ENCODE assay signal across 13 mouse cellular contexts in genomic region chr17:33439922-33440321, GRCm38 (mm10). TPM values are rescaled to one million over a fixed set of nuclear protein-coding genes. Genes with fewer than 3 reads are reported as not detected.
DNase-seq lines count a peak whose midpoint lies in the region; ATAC-seq and TF ChIP-seq lines count a peak whose summit lies in the region.
"Had no signal": no experiment of that assay in that cellular context is flagged by ENCODE, and none has a peak within 500 bp of the region (broad histone marks: within the 10 kb centered on the region; RNA-seq: fewer than 3 reads in every experiment).

No protein-coding gene starts in this region.

- peak; percentile 91 for DNase-seq in heart, adult 11 months
- peak; percentile 53 for DNase-seq in urinary bladder, postnatal 14 days (ENCODE audit: low spot score)
- no peak for DNase-seq in urinary bladder, postnatal 4 days (ENCODE audit: low spot score in 2 of 2)
- peak; percentile 9 for DNase-seq in heart, postnatal 25 days (ENCODE audit: low spot score)
- DNase-seq in stomach, postnatal 0 days (ENCODE audit: low spot score), result peak; percentile 57
- no peak for DNase-seq in embryo, embryonic 9.5 days (ENCODE audit: extremely low spot score)
- no peak for DNase-seq in layer of hippocampus, adult 2 months (ENCODE audit: low spot score in 2 of 2)

- no peaks in the 10 kb centered on the region; the same call in 1 of the 2 replicates for H3K27me3 ChIP-seq in heart, embryonic 11.5 days (ENCODE audit: control insufficient read depth, insufficient read depth, low read length)
- no peaks in the 10 kb centered on the region for H3K27me3 ChIP-seq in stomach, postnatal 0 days (ENCODE audit: control insufficient read depth, insufficient read depth, low read length)
- H3K27me3 ChIP-seq: embryonic facial prominence, embryonic 13.5 days; liver, embryonic 15.5 days had no signal

- no peak overlapping the region for H3K4me3 ChIP-seq in heart, embryonic 11.5 days (ENCODE audit: low read depth, low read length)
- H3K4me3 ChIP-seq in stomach, postnatal 0 days (ENCODE audit: low read depth, low read length), result no peak overlapping the region
- no peak overlapping the region for H3K4me3 ChIP-seq in layer of hippocampus, adult 2 months
- H3K4me3 ChIP-seq: embryonic facial prominence, embryonic 13.5 days; liver, embryonic 15.5 days had no signal

- H3K27ac ChIP-seq in heart, embryonic 11.5 days (ENCODE audit: low read depth, low read length), result no peak overlapping the region
- H3K27ac ChIP-seq in stomach, postnatal 0 days (replicated peaks), result no peak overlapping the region
- H3K27ac ChIP-seq in layer of hippocampus, adult 2 months, result no peak overlapping the region
- H3K27ac ChIP-seq: embryonic facial prominence, embryonic 13.5 days; liver, embryonic 15.5 days had no signal

- intact Hi-C loops in heart, postnatal 25 days (cut with DNase I), result loop anchor here (1.0 to 5.0 kb wide), 2 partner anchors 99 to 362 kb away; no protein-coding TSS in a partner anchor

- H3K36me3 ChIP-seq in heart, embryonic 11.5 days (ENCODE audit: control insufficient read depth, insufficient read depth, low read length), result no peaks in the 10 kb centered on the region
- H3K36me3 ChIP-seq in stomach, postnatal 0 days (ENCODE audit: control insufficient read depth, insufficient read depth, low read length), result no peaks in the 10 kb centered on the region
- H3K36me3 ChIP-seq: embryonic facial prominence, embryonic 13.5 days; liver, embryonic 15.5 days had no signal

- WGBS in heart, embryonic 11.5 days (ENCODE audit: insufficient replicate concordance), result 46% methylated on average over 5 of the region's 5 CpGs
- 44% methylated on average over 5 of the region's 5 CpGs for WGBS in stomach, postnatal 0 days

- H3K9me3 ChIP-seq in heart, embryonic 11.5 days (replicated peaks; ENCODE audit: control insufficient read depth, low read length), result no peaks in the 10 kb centered on the region
- no peaks in the 10 kb centered on the region for H3K9me3 ChIP-seq in stomach, postnatal 0 days (ENCODE audit: control insufficient read depth, low read length)
- H3K9me3 ChIP-seq: embryonic facial prominence, embryonic 13.5 days; liver, embryonic 15.5 days had no signal

- no peaks in the 10 kb centered on the region for H3K4me1 ChIP-seq in heart, embryonic 11.5 days (ENCODE audit: control insufficient read depth, insufficient read depth, low read length)
- H3K4me1 ChIP-seq in stomach, postnatal 0 days (replicated peaks; ENCODE audit: control insufficient read depth, insufficient read depth), result no peaks in the 10 kb centered on the region
- H3K4me1 ChIP-seq: embryonic facial prominence, embryonic 13.5 days had no signal

- no peak for TF ChIP-seq EP300 in stomach, postnatal 0 days (optimal IDR thresholded peaks at IDR 0.05)

- no peak overlapping the region for H3K4me2 ChIP-seq in heart, embryonic 11.5 days
- no peak overlapping the region for H3K4me2 ChIP-seq in stomach, postnatal 0 days (replicated peaks; ENCODE audit: low read depth)
- H3K4me2 ChIP-seq: embryonic facial prominence, embryonic 13.5 days; liver, embryonic 15.5 days had no signal

- no peak for ATAC-seq in heart, embryonic 11.5 days (replicated peaks; ENCODE audit: insufficient number of reproducible peaks, low FRiP score, low TSS enrichment)
- peak; percentile 94 for ATAC-seq in stomach, postnatal 0 days (ENCODE audit: low FRiP score, low TSS enrichment)

- no peak for TF ChIP-seq CTCF in stomach, postnatal 0 days (IDR thresholded peaks at IDR 0.05; ENCODE audit: low read depth)
- TF ChIP-seq CTCF in layer of hippocampus, adult 2 months (conservative IDR thresholded peaks at IDR 0.05), result no peak

- H3K9ac ChIP-seq in heart, embryonic 11.5 days (ENCODE audit: low read depth, low read length), result no peak overlapping the region
- no peak overlapping the region for H3K9ac ChIP-seq in stomach, postnatal 0 days (ENCODE audit: low read length)
- H3K9ac ChIP-seq: embryonic facial prominence, embryonic 13.5 days; liver, embryonic 15.5 days had no signal

RNA-seq across cellular contexts. Expression of gene Actl9, which starts 7.2 kb away (rescaled TPM):
- not detected in 2 replicates for polyA plus RNA-seq in heart, embryonic 11.5 days (2014; fragmentation: Nextera tagmentation; extraction: Ambion mirVana)
- total RNA-seq in heart, postnatal 25 days (2021), result not detected
- not detected in 2 replicates for polyA plus RNA-seq in stomach, postnatal 0 days (2015; fragmentation: Nextera tagmentation; extraction: Ambion mirVana)
- total RNA-seq in layer of hippocampus, adult 2 months (2021), result under 1 TPM in 1 of 2 experiments, not detected in 1; 0.42 TPM
- total RNA-seq: hematopoietic stem cell, adult 5-6 weeks; left cerebral cortex, postnatal 14 days; midbrain, postnatal 0 days had no signal
- polyA plus RNA-seq: embryonic facial prominence, embryonic 13.5 days; liver, embryonic 15.5 days; midbrain, postnatal 0 days had no signal

RNA-seq across cellular contexts. Expression of gene Zfp101, which starts 45.5 kb away (rescaled TPM):
- polyA plus RNA-seq in heart, embryonic 11.5 days (2014; fragmentation: Nextera tagmentation; extraction: Ambion mirVana), result 10.1 and 10.4 TPM in 2 replicates
- total RNA-seq in heart, postnatal 25 days (2021), result 1 to 10 TPM; 3.9 to 4.1 TPM
- 6.0 and 6.1 TPM in 2 replicates for polyA plus RNA-seq in stomach, postnatal 0 days (2015; fragmentation: Nextera tagmentation; extraction: Ambion mirVana)
- 10 to 100 TPM; 10.3 to 17.7 TPM for total RNA-seq in layer of hippocampus, adult 2 months (2021)

Comparison
In these comparisons a context has a peak if more than half of its experiments do, and no peak if none do; other contexts are left out.
1. DNase-seq: peak in heart, adult 11 months (single experiment), urinary bladder, postnatal 14 days (single experiment), heart, postnatal 25 days (single experiment) and stomach, postnatal 0 days (single experiment); none in urinary bladder, postnatal 4 days (0 of 2), embryo, embryonic 9.5 days (single experiment) and layer of hippocampus, adult 2 months (0 of 2).